Mouse (Mus musculus): ENCODE data around the gene Slc9a7. TPM values are rescaled to one million over a fixed set of nuclear protein-coding genes. Genes with fewer than 3 reads are reported as not detected.

Slc9a7 gene
- total RNA-seq (2021) = 1 to 10 TPM; 7.4 to 8.7 TPM
- long read RNA-seq, experiment 1, partial matches to known transcripts = 0 of 5 reads
- long read RNA-seq, experiment 1, other reads (novel, unspliced or antisense) = 3 of 5 reads
- long read RNA-seq, experiment 2, partial matches to known transcripts = 0 of 3 reads
- long read RNA-seq, experiment 2, other reads (novel, unspliced or antisense) = 1 of 3 reads

DNA sequence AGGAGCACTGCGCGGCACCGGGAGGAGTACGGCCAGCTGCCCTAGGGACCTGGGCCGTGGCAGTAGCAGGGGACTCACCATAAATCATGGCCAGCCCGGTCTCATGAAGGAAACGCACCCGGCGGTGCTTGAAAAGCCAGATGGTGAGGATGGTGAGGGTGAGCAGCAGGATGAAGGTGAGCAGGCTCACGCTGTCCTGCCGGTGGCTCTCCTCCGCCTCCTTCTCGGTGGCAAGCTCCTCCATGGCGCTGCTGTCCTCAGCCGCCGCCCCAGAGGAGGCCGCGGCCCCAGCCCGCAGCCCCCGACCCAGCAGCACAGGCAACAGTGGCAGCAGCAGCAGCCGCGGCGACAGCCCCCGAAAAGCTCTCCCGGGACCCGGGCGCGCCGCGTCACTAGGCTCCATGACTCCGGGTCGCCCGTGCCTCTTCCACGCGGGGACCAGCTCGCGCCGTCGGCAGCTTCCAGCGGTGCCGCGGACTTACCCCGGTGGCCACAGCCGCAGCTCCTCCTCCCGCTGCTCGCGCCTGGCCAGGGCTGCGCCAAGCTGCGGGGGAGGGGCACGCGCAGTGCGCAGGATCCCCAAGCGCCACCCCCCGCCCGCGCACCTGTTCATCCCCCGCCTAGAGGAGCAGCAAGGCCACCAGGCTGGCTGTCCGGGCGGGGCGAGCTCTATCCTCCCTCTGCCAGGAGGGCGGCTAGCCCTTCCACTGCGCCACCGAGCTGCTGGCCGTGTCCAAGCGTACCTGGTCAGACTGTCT, at the start of gene Slc9a7:
Gene Slc9a7, minus strand, starts transcription at position 526 of the 758 bp plus-strand sequence.
- intact Hi-C loops (cut with DNase I; ENCODE audit: low total_unique reads) = no loop called here
- peak; percentile 77 for DNase-seq

GRCm38 (mm10) chrX:20335722-20336121, 44.1 kb upstream of the Slc9a7 start:
- peak; percentile 12 for DNase-seq
- intact Hi-C loops (cut with DNase I; ENCODE audit: low total_unique reads) = no loop called here

DNA sequence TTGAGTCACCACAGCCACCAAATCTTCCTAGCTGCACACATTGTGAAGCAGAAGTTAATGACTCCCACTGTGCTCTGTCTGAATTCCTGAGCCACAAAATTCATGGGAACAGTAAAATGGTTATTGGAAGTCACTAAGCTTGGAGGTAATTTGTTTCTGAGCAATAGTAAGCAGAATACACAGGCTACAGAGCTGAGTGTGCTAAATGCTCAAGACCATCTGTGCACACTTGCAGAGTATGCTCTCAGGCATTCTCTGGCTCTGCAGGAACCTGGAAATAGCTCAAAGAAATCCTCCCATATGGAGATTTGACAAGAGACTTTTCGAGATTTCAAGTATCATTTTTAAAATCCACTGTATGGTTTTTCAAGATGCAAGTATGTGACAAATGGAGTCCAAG, 41.1 kb upstream of the Slc9a7 start:
- intact Hi-C loops (cut with DNase I; ENCODE audit: low total_unique reads) = no loop called here
- DNase-seq = no peak

DNA sequence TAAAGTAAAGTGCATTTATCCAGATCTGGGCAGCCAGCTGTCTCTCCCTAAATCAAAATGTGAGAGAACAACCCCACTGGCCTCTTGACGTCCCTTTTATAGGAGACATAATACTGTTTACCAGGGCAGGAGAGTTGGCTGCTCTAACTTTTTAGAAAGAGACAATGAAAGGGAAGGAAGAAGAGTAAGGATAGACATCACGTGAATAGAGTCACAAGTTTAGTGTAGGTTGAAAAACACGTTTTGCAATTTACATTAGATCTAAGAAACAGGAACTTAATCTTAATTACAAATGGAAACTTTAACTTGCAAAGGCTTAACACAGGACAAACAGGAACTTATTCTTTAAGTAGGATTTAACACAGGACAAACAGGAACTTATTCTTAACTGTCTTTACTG, 15.6 kb upstream of the Slc9a7 start:
- DNase-seq = no peak
- intact Hi-C loops (cut with DNase I; ENCODE audit: low total_unique reads) = no loop called here

DNA sequence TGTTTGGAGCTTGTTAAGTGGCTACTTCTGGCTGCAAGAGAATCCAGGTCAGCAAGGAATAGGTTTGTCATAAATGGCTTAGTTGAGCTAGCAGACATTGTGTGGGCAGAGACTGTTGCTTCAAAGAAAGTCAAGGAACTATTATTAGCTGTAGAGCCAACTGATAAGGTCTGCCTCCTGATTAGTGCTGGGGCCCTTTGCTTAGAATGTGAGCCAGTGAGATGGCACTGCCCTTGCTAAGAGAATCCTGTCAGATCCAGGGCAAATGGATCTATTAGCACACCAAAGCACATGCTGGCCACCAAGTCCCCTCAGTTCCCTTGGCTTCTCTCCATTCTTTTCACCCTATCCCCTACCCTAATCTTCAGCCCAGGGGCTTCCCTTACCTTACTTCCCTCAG, 14.3 kb upstream of the Slc9a7 start:
- no peak for DNase-seq
- intact Hi-C loops (cut with DNase I; ENCODE audit: low total_unique reads) = no loop called here

DNA sequence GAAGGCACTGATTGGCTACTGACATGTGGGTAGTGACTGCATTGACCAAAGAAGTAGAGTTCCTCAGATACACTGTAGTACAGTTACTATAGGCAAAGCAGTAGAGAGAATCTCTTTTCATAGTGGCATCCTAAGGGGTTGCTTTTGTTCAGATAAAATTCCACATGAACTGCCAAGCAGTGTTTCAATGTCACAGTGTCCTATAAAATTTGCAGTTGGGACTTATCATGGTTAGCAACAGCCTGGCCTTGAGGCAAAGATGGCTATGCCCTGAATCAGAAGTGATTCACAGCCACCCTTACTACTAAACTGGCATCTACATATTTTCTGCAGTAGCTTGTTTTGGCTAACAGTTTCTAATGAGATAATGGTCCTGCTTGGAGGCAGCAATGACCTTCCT, 11.7 kb upstream of the Slc9a7 start:
- intact Hi-C loops (cut with DNase I; ENCODE audit: low total_unique reads) = no loop called here

DNA sequence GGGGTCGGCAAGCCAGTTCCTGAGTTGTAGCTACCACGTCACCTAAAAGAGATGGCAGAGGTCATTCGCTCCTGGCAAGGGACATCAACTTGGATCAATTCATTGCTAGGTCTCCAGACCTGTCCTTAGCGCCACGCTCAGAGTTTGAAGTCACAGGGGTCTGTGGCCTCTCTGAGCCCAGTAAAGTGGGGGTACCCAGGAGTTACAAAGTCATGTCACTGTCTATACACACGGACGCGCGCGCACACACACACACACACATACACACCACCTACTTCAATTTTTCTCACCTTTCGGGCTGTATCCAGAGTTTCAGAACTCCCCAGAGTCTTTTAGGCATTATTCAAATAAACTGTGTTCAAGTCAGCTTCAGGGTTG, 422 bp upstream of the Slc9a7 start:
- no peak for DNase-seq
- intact Hi-C loops (cut with DNase I; ENCODE audit: low total_unique reads) = no loop called here

More for the DNA sequence above, 11.7 kb upstream of the Slc9a7 start:
- DNase-seq = no peak

GRCm38 (mm10) chrX:20290715-20291114, 892 bp downstream of the Slc9a7 start:
- intact Hi-C loops (cut with DNase I; ENCODE audit: low total_unique reads) = no loop called here
- DNase-seq = no peak

GRCm38 (mm10) chrX:20288674-20289073, 2.9 kb downstream of the Slc9a7 start:
- no peak for DNase-seq
- intact Hi-C loops (cut with DNase I; ENCODE audit: low total_unique reads) = no loop called here

DNA sequence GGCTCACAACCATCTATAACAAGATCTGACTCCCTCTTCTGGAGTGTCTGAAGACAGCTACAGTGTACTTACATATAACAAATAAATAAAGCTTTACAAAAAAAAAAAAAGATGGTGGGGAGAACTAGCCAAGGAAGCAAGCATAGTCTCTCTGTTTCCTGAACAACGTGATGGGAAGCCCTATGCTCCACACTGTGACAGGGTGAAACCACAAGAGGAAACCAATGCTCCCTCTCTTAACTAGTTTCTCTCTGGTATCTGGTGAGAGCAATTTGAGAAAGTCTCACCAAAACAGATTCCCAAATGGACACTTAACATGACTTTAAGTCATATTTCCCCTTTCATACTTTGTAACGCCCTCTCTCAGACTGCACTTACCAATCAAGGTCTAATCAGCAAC, 5.4 kb downstream of the Slc9a7 start:
- DNase-seq = no peak
- intact Hi-C loops (cut with DNase I; ENCODE audit: low total_unique reads) = no loop called here

- intact Hi-C loops (cut with DNase I; ENCODE audit: low total_unique reads) = no loop called here
- no peak for DNase-seq
Measured at GRCm38 (mm10) chrX:20279424-20279823, 12.2 kb downstream of the Slc9a7 start.

GRCm38 (mm10) chrX:20273854-20274253, 17.8 kb downstream of the Slc9a7 start:
- DNase-seq = no peak

GRCm38 (mm10) chrX:20271980-20272379, 19.6 kb downstream of the Slc9a7 start:
- intact Hi-C loops (cut with DNase I; ENCODE audit: low total_unique reads) = no loop called here
- no peak for DNase-seq

More at GRCm38 (mm10) chrX:20273854-20274253, 17.8 kb downstream of the Slc9a7 start:
- intact Hi-C loops (cut with DNase I; ENCODE audit: low total_unique reads) = no loop called here

DNA sequence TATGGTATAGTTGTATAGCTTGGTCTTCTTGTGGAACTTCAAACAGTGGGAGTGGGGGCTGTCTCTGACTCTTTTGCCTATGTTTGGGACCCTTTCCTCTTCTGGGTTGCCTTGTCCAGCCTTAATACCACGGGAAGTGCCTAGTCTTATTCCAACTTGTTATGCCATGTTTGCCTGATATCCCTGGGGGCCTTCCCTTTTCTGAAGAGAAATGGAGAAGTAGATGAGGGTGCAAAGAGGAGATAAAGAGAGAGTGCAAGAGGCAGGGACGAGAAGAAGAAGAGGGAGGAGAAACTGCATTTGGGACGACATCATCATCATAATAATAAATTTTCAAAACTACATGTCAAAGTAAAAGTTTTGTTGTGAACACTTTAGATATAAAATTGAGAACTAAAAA, 21.6 kb downstream of the Slc9a7 start:
- intact Hi-C loops (cut with DNase I; ENCODE audit: low total_unique reads) = no loop called here
- DNase-seq = no peak

DNA sequence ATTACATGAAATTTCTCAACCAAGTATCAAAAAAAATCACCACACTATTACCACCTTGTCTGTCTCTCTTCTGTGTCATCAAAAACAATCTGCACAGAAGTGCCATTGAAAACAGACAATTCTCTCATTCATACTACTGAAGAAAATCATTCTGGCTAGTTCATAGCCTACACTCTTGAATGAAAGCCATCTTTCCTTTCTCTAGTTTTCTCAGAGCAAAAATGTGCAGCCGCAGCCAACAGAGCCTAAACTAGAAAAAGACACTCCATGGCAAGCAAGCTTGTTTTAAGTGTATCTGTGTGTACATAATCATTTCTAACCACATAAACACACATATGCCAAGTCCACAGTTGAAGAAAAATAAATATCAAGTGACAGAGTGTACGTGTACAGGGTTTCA, 27.2 kb downstream of the Slc9a7 start:
- intact Hi-C loops (cut with DNase I; ENCODE audit: low total_unique reads) = no loop called here
- DNase-seq = no peak

DNA sequence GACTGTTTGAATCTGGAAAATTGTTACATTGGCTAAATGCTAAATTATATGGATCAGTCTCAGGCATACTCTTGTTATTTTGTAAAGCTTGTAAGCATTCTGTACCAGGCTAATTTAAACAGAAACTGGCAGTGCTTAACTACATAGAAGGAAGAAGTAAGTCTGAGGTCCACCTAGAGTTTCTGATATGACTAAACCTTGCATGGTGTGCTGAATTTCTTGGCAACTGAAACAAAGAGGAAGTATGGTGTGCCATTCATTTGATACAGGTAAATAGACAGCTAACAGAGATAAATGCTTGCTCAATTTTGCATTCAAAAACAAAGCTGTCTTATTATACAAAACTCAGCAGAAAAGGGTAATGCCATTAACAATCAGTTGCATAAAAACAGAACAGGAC, 63.5 kb downstream of the Slc9a7 start:
- no peak for DNase-seq
- intact Hi-C loops (cut with DNase I; ENCODE audit: low total_unique reads) = no loop called here

DNA sequence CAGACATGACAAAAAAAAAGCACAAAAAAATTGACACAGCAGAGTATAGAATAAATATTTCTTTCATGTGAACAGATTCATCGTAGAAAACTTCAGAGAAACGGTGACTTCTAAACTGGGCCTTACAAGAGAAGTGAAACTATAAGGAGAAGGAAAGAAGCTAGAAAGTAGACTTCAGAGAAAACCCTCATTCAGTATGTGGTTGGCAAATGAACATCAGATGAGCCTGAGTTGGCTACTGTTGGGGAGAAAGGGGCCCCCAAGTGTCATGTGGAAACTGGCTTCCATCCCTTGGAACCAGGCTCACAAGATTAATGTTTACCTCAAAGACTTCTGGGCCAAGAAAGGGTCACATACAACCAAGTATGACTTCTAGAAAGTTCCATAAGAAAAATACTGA, 70.1 kb downstream of the Slc9a7 start:
- intact Hi-C loops (cut with DNase I; ENCODE audit: low total_unique reads) = no loop called here
- DNase-seq = no peak

DNA sequence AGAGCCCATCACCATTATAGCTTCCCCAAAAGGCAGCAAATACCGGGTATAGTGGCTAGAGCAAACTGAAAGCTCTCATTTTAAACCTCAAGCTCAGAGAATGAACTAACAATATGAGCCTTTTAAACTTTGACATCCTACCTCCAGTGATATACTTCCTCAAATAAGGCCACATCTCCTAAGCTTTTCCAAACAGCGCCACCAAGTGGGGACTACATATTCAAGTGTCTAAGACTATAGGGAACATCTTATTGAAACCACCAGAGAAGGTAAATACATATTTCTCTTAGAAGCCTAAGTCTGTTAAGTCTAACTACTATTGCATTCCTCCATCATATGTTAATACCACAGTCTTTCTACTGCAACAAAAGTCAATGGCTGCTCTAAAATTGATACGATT, 106.0 kb downstream of the Slc9a7 start:
- DNase-seq = no peak
- intact Hi-C loops (cut with DNase I; ENCODE audit: low total_unique reads) = no loop called here

DNA sequence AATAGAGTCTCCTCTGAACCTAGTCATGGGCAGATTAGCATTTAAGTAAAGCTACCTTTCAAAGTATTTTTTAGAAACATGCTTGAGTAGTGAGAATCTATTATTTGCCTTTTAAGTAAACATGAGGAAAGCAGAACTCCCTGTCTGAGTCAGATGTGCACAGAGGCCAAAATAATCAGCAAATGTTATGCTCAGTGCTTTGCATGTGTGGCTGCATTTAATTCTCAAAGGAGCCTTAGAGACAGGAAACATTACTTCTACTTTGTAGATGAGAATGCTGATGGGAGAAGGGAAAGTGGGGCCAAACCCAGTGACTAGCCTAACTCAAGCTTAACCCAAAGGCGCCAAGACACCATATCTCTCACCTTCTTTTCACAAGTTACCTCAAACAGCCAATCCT, 114.8 kb downstream of the Slc9a7 start:
- intact Hi-C loops (cut with DNase I; ENCODE audit: low total_unique reads) = no loop called here
- no peak for DNase-seq

- no peak for DNase-seq
- intact Hi-C loops (cut with DNase I; ENCODE audit: low total_unique reads) = no loop called here
Measured at GRCm38 (mm10) chrX:20168430-20168829, 123.2 kb downstream of the Slc9a7 start.

GRCm38 (mm10) chrX:20164984-20165383, 126.6 kb downstream of the Slc9a7 start:
- intact Hi-C loops (cut with DNase I; ENCODE audit: low total_unique reads) = no loop called here
- DNase-seq = no peak

Data from gastrocnemius, postnatal 14 days (tissue).